Mouse (Mus musculus): ENCODE data around the gene Dera. TPM values are rescaled to one million over a fixed set of nuclear protein-coding genes. Genes with fewer than 3 reads are reported as not detected.

Gene Dera
- polyA plus RNA-seq, 1 experiment from 2014 or later = 47.1 TPM

DNA sequence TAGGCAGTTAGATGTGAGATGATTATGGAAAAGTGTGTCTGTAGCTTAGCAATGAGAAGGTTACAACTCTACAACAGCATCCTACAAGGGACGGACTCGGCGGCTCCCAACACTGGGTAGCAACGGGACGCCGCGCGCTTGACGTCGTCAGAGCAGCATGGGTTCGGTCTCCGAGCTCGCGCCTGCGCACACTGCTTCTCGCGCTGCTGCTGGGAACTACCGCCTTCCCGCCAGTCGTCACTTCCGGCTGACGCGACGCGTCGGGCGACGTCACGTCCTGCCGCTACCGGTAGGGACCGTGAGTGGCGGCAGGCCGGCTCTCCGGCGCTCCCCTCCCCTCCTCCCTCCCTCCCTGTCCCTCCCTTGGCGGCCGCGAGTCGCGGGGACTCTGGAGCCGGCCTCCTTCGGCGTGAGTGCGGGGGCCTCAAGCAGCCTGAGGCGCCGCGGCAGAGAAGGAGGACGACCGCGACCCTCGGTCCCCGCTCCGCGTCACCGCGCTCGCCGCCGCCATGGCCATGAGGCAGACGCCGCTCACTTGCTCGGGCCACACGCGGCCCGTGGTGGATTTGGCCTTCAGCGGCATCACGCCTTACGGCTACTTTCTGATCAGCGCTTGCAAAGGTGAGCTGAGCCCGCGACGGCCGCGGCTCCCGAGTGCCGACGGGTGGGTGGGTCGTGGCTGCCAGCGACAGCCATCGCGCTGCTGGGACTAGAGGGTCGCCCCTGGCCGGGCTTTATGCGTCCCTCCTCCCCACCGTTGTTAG lies 19.3 kb upstream of the Dera start, which contains the start of gene Strap:
TSS of gene Strap (plus strand) at position 233 of the 764 bp plus-strand sequence.
- TF ChIP-seq EP300 (optimal IDR thresholded peaks at IDR 0.05) (no peak), CTCF (IDR thresholded peaks at IDR 0.05; ENCODE audit: low read depth) (no peak)
- peaks cover 3% of the 10 kb centered on the region; the same call in 1 of the 2 replicates for H3K36me3 ChIP-seq (ENCODE audit: control insufficient read depth, insufficient read depth, low read length)
- H3K4me1 ChIP-seq (replicated peaks; ENCODE audit: control insufficient read depth, insufficient read depth) = peaks cover 6% of the 10 kb centered on the region; the same call in 1 of the 2 replicates
- H3K27me3 ChIP-seq (ENCODE audit: control insufficient read depth, insufficient read depth, low read length) = no peaks in the 10 kb centered on the region
- peak; percentile 99 for DNase-seq (ENCODE audit: low spot score)
- H3K9ac ChIP-seq (ENCODE audit: low read length) = peak within 1 kb of the TSS; percentile 96
- H3K27ac ChIP-seq (replicated peaks) = peak within 1 kb of the TSS; percentile 91
- H3K4me2 ChIP-seq (replicated peaks; ENCODE audit: low read depth) = peak within 1 kb of the TSS; percentile 76
- peak; percentile 98 for ATAC-seq (ENCODE audit: low FRiP score, low TSS enrichment)
- WGBS = under 1% methylated on average over 69 of the region's 86 CpGs
- H3K4me3 ChIP-seq (ENCODE audit: low read depth, low read length) = peak within 1 kb of the TSS; percentile 91
- H3K9me3 ChIP-seq (ENCODE audit: control insufficient read depth, low read length) = no peaks in the 10 kb centered on the region

DNA sequence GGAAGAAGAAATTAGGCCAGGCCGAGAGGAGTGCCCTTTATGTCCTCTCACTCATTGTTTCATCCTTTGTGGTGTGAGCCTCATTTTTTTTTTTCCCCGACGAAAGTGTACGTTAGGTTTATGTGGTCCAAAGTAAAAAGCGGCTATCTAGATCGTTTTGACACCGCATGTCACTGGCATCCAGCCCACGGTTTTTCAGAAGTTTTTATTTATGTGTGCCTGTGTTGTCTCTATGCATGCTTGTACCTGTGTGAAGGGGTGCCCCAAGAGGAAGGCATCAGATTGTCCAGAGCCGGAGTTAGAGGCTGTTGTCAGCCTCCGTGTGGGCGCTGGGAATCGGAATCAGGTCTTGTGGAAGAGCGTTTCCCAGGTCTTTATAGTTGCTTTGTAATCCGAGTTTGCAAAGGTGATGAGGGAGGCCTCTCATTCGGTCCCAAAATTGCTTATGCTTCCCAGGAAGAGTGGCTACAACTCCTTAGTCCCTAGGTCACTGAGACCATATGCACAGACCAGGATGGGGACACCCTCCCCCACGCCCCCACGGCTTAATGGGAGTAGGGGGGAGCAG lies 18.6 kb upstream of the Dera start:
- WGBS = 6% methylated on average over 17 of the region's 17 CpGs
- no peak for TF ChIP-seq EP300 (optimal IDR thresholded peaks at IDR 0.05)
- no peak for TF ChIP-seq CTCF (IDR thresholded peaks at IDR 0.05; ENCODE audit: low read depth)
- ATAC-seq (ENCODE audit: low FRiP score, low TSS enrichment) = no peak
- Histone ChIP-seq H3K27ac (replicated peaks) (peak overlapping the region; percentile 91), H3K4me2 (replicated peaks; ENCODE audit: low read depth) (peak overlapping the region; percentile 76), H3K9ac (ENCODE audit: low read length) (peak overlapping the region; percentile 96), H3K36me3 (ENCODE audit: control insufficient read depth, insufficient read depth, low read length) (peaks cover 3% of the 10 kb centered on the region; the same call in 1 of the 2 replicates), H3K27me3 (ENCODE audit: control insufficient read depth, insufficient read depth, low read length) (no peaks in the 10 kb centered on the region), H3K4me3 (ENCODE audit: low read depth, low read length) (peak overlapping the region; percentile 91), H3K4me1 (replicated peaks; ENCODE audit: control insufficient read depth, insufficient read depth) (peaks cover 6% of the 10 kb centered on the region; the same call in 1 of the 2 replicates), H3K9me3 (ENCODE audit: control insufficient read depth, low read length) (no peaks in the 10 kb centered on the region)
- DNase-seq (ENCODE audit: low spot score) = no peak

DNA sequence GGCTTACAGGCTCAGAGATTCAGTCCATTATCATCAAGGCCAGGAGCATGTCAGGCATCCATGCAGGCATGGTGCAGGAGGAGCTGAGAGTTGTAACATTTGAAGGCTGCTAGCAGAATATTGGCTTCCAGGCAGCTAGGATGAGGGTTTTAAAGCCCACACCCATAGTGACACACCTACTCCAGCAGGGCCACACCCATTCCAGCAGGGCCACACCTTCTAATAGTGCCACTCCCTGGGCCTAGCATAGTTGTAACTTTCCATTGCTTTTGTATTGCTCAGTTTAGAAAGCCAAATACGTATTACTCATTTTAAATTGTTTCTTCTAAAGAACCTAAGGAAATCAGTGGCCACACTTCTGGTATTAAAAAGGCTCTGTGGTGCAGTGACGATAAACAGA lies 13.4 kb upstream of the Dera start:
- H3K4me2 ChIP-seq (replicated peaks; ENCODE audit: low read depth) = no peak overlapping the region
- ATAC-seq (ENCODE audit: low FRiP score, low TSS enrichment) (0 out of 2 replicates have a peak, but pooled peaks have one; percentile 67), DNase-seq (ENCODE audit: low spot score) (no peak)
- H3K36me3 ChIP-seq (ENCODE audit: control insufficient read depth, insufficient read depth, low read length) = peaks cover 17% of the 10 kb centered on the region; the same call in 1 of the 2 replicates
- peaks cover 4% of the 10 kb centered on the region; the same call in 1 of the 2 replicates for H3K4me1 ChIP-seq (replicated peaks; ENCODE audit: control insufficient read depth, insufficient read depth)
- no peak for TF ChIP-seq CTCF (IDR thresholded peaks at IDR 0.05; ENCODE audit: low read depth)
- TF ChIP-seq EP300 (optimal IDR thresholded peaks at IDR 0.05) = no peak
- no peak overlapping the region for H3K27ac ChIP-seq (replicated peaks)
- H3K4me3 ChIP-seq (ENCODE audit: low read depth, low read length) = no peak overlapping the region
- no peaks in the 10 kb centered on the region for H3K9me3 ChIP-seq (ENCODE audit: control insufficient read depth, low read length)
- no peaks in the 10 kb centered on the region for H3K27me3 ChIP-seq (ENCODE audit: control insufficient read depth, insufficient read depth, low read length)
- 65% methylated on average over 2 of the region's 2 CpGs for WGBS
- no peak overlapping the region for H3K9ac ChIP-seq (ENCODE audit: low read length)

DNA sequence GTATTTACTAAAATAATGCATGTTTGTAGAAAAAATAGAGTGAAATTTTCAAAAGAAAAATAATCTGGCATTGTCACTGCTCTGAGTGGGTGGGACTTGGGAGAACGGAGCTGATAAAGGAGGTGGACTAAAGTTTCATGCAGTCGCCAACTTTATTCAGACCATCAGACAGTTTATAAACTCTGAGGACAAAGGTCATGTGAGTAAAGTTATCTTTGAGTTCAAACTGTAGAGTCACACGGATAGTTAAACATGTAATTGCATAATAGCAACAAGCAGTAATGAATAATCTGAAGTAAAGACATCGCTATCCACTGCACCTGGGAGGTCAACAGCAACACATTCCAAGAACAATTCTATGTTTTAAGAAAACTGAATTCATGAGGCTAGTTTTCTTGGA lies 9.6 kb upstream of the Dera start:
- DNase-seq (ENCODE audit: low spot score) (no peak), ATAC-seq (ENCODE audit: low FRiP score, low TSS enrichment) (no peak)

DNA sequence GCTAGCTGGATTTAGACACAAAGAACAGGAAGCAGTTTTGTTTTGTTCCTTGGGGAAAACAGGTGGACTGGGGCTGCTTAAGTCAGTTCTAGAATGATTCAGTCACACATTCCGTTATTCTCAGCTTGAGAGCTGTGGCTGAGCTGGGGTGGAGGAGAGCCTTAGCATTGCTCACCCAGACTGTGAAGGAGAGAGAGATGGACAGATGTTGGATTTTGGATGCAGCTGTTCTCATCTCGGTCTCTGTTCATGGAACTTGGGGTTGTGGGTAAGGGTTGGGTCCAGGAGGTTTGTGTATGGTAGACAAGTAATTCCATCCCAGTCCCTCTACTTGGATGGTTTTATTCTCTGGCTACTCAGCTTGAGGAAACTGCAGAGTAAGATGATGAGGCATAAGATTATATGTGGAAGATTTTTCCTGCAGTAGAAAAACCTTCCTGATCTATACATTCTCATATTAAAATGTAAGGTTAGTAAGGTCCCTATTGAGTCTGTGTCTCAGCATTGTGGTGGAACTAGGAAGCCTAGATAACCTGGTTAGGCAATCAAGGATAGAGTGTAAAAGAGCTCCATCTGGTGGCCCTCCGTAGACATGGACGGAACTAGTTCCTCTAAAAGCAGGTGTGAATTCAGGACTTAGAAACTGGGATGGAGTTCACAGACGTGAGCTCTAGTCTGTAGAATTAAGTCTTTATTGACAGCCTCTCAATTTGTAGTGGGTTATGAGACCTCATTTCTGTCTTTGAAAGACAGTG lies 7.0 kb upstream of the Dera start:
- ATAC-seq (ENCODE audit: low FRiP score, low TSS enrichment) (peak; percentile 63; the same call in 1 of the 2 replicates), DNase-seq (ENCODE audit: low spot score) (peak; percentile 48)
- WGBS = 66% methylated on average over 5 of the region's 5 CpGs
- H3K27me3 ChIP-seq (ENCODE audit: control insufficient read depth, insufficient read depth, low read length) = no peaks in the 10 kb centered on the region
- no peak overlapping the region for H3K4me2 ChIP-seq (replicated peaks; ENCODE audit: low read depth)
- H3K9ac ChIP-seq (ENCODE audit: low read length) = no peak overlapping the region
- TF ChIP-seq EP300 (optimal IDR thresholded peaks at IDR 0.05) (no peak), CTCF (IDR thresholded peaks at IDR 0.05; ENCODE audit: low read depth) (peak; percentile 75)
- H3K4me1 ChIP-seq (replicated peaks; ENCODE audit: control insufficient read depth, insufficient read depth) = no peaks in the 10 kb centered on the region
- H3K27ac ChIP-seq (replicated peaks) = no peak overlapping the region
- no peaks in the 10 kb centered on the region for H3K9me3 ChIP-seq (ENCODE audit: control insufficient read depth, low read length)
- peaks cover 25% of the 10 kb centered on the region for H3K36me3 ChIP-seq (ENCODE audit: control insufficient read depth, insufficient read depth, low read length)
- H3K4me3 ChIP-seq (ENCODE audit: low read depth, low read length) = no peak overlapping the region

More for the DNA sequence above, 9.6 kb upstream of the Dera start:
- Histone ChIP-seq H3K4me2 (replicated peaks; ENCODE audit: low read depth) (no peak overlapping the region), H3K4me3 (ENCODE audit: low read depth, low read length) (no peak overlapping the region), H3K9me3 (ENCODE audit: control insufficient read depth, low read length) (no peaks in the 10 kb centered on the region), H3K27ac (replicated peaks) (no peak overlapping the region), H3K9ac (ENCODE audit: low read length) (no peak overlapping the region), H3K4me1 (replicated peaks; ENCODE audit: control insufficient read depth, insufficient read depth) (no peaks in the 10 kb centered on the region), H3K27me3 (ENCODE audit: control insufficient read depth, insufficient read depth, low read length) (no peaks in the 10 kb centered on the region), H3K36me3 (ENCODE audit: control insufficient read depth, insufficient read depth, low read length) (peaks cover 22% of the 10 kb centered on the region)
- 65% methylated on average over 4 of the region's 4 CpGs for WGBS
- TF ChIP-seq CTCF (IDR thresholded peaks at IDR 0.05; ENCODE audit: low read depth) = no peak
- no peak for TF ChIP-seq EP300 (optimal IDR thresholded peaks at IDR 0.05)
